Mouse (Mus musculus) embryonic facial prominence, embryonic 13.5 days (tissue): ENCODE results near the gene Aamp. TPM values are rescaled to one million over a fixed set of nuclear protein-coding genes. Genes with fewer than 3 reads are reported as not detected.
"Not testable (repeated sequence)": the region's sequence is repeated elsewhere in the genome, so short reads cannot be mapped to it uniquely, and the experiment has no call there.

ENCODE experiments used
- ATAC-seq: fragments of 200-750 bp; cut with Nextera tagmentation; 2 replicates; pipeline ENCODE4 v1.8.0; 2017; ENCODE audit warnings: low read depth; ENCODE audit not compliant: insufficient number of reproducible peaks, insufficient read depth, low FRiP score, low TSS enrichment
- H3K27ac ChIP-seq: fragments of 300-500 bp; sonication (generic); 2 replicates; pipeline ENCODE4 v1.5.1; 2015; ENCODE audit warnings: moderate library complexity, mild to moderate bottlenecking, inconsistent platforms
- H3K27me3 ChIP-seq: fragments of 300-500 bp; sonication (generic); 2 replicates; pipeline ENCODE4 v1.6.1; 2015; ENCODE audit warnings: mild to moderate bottlenecking, inconsistent platforms
- H3K36me3 ChIP-seq: fragments of 300-500 bp; sonication (generic); 2 replicates; pipeline ENCODE4 v1.6.1; 2015; ENCODE audit warnings: mild to moderate bottlenecking, inconsistent platforms
- H3K4me1 ChIP-seq: fragments of 300-500 bp; sonication (generic); 2 replicates; pipeline ENCODE4 v1.6.1; 2015; ENCODE audit warnings: inconsistent platforms
- H3K4me2 ChIP-seq: fragments of 300-500 bp; sonication (generic); 2 replicates; pipeline ENCODE4 v1.6.1; 2015; ENCODE audit warnings: moderate library complexity, mild to moderate bottlenecking, inconsistent platforms
- H3K4me3 ChIP-seq: fragments of 300-500 bp; sonication (generic); 2 replicates; pipeline ENCODE4 v1.5.1; 2015; ENCODE audit warnings: mild to moderate bottlenecking, inconsistent platforms
- H3K9ac ChIP-seq: fragments of 300-500 bp; sonication (generic); 2 replicates; pipeline ENCODE4 v1.6.1; 2015; ENCODE audit warnings: mild to moderate bottlenecking, inconsistent platforms
- H3K9me3 ChIP-seq: fragments of 300-500 bp; sonication (generic); 2 replicates; pipeline ENCODE4 v1.6.1; 2016; ENCODE audit warnings: inconsistent platforms
- WGBS: fragments of 180-500 bp; shearing (Covaris S2); methylation state at CpG from one replicate; pipeline ENCODE4 v1.1.7; 2015; ENCODE audit warnings: mixed read lengths; 5-methylcytosine and 5-hydroxymethylcytosine counted together
- polyA plus RNA-seq: library from polyadenylated mRNA; unstranded; fragments of >200 nt; fragmentation: Nextera tagmentation; extraction: Ambion mirVana; gene quantifications from 2 replicates; pipeline ENCODE4 v1.2.1, GENCODE M21; 2015

Aamp gene
- polyA plus RNA-seq, 1 experiment from 2014 or later: 224 TPM

DNA sequence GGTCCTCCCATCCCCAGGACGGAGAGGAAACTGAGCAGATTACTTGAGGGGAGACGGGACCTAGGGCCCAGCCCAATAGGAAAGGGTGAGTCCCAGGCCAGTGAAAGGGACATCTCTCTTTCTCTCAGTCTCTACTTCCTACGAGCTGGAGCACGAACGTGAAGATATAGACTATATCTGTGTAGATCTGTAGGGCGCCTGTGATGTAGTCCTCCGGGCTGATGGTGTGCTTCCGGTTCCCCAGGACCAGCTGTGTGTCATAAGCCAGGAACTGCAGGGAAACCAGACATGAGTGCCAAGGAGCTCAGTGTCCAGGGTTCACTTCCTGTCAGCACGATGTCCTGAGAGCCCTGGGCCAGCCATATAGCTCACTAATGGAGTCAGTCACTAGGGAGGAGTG is 4.7 kb upstream of the Aamp start:
- H3K4me2 ChIP-seq: no peak overlapping the region

DNA sequence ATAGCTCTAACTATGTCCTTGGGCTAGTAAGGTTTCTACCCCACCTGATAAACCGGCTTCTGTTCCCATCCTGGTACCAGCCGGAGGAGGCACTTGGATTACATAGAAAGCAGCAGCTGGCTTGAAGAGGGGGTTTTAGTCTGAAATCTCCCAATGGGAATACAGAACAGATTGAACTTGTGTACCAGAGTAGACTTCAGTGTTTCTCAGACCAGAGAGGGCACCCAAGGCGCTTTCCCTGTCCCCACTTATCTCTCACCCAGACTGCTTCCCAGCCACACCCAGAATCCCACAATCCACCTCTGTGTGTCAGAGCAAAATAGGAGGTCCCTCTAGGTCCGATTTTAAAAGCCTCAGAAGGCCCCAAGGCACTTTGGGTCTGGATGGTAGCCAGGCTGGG is 3.8 kb upstream of the Aamp start:
- Histone ChIP-seq H3K27ac (no peak overlapping the region), H3K9me3 (no peaks in the 10 kb centered on the region), H3K4me2 (no peak overlapping the region), H3K9ac (no peak overlapping the region), H3K4me3 (no peak overlapping the region), H3K4me1 (peaks cover 19% of the 10 kb centered on the region), H3K27me3 (no peaks in the 10 kb centered on the region), H3K36me3 (peaks cover 57% of the 10 kb centered on the region)
- no peak for ATAC-seq
- WGBS: 76% methylated on average over 4 of the region's 4 CpGs

More for the DNA sequence above, 4.7 kb upstream of the Aamp start:
- Histone ChIP-seq H3K36me3 (peaks cover 66% of the 10 kb centered on the region), H3K9ac (no peak overlapping the region), H3K27me3 (no peaks in the 10 kb centered on the region), H3K4me1 (peaks cover 15% of the 10 kb centered on the region), H3K4me3 (no peak overlapping the region), H3K27ac (no peak overlapping the region), H3K9me3 (no peaks in the 10 kb centered on the region)
- 85% methylated on average over 9 of the region's 9 CpGs for WGBS
- no peak for ATAC-seq

DNA sequence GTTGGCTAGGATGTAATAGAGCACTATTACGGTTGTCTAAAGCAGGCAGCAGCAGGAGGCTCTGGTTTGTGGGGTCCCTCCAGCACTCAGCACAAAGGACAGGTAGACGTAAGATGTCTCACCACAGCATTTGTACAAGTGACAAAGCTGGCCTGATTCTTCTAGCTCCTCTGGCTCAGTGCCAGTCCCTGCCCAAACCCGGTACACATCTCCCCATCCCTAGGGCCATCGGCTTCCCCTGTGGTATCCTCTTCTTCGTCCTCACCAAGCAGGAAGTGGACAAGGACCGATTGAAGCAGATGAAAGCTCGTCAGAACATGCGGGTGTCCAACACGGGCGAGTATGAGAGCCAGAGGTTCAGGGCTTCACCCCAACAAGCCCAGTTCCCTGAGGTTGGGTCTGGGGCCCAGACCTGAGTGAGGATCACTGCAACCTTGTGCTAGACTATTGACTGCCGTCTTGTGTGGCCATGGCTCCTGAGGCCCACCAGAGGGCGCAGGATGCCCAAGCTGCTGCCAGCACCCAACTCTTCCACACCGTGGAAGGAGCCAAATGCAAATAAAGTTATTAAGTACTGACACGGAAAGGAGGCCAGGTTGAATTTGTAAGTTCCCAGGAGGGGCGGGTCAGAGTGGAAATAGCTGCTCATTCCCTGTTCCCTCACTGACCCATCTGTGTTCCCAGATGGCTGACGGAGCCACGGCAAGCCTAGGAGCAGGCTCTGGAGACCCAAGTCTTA is 2.5 kb upstream of the Aamp start:
- Histone ChIP-seq H3K36me3 (peaks cover 57% of the 10 kb centered on the region), H3K4me1 (peaks cover 27% of the 10 kb centered on the region)
- 56% methylated on average over 16 of the region's 17 CpGs for WGBS
- not testable (repeated sequence) for H3K9ac ChIP-seq, H3K27ac ChIP-seq, ATAC-seq, H3K27me3 ChIP-seq, H3K4me2 ChIP-seq, H3K9me3 ChIP-seq, H3K4me3 ChIP-seq

DNA sequence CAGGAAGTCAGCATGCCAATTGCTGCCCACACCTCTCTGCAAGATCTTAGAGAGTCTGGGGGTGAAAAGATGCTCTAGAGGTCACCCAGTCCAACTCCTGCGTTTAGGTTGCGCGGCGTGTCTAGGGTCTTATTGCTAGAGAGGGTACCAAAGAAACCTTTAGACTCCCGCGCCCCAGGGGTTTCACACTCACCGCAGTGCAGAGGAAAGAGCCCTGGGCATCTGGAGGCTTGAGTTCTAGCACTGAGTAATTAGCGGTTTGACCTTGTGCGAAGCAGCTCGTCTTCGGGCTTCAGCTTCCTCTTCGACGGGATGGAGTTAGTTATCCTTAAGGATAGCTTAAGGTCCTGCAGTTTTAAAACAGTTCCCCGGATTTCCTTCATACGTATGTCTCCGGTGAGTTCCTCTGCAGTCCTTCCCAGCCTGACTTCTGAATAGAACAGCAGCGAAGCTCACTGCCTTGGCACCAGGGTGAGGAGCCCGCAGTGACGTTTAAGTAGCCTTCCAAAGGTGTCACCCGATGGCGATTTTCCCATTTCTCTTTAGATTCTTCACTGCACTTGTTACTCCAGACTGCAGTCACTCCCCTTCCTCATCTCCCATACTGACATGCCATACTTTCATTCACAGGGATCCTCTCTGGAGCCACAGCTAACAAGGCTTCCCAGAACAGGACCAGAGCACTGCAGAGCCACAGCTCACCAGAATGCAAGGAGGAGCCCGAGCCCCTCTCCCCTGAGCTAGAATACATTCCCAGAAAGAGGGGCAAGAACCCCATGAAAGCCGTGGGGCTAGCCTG is 873 bp upstream of the Aamp start:
- WGBS: 4% methylated on average over 23 of the region's 23 CpGs
- no peak for ATAC-seq
- H3K4me3 ChIP-seq: peak overlapping the region; percentile 80
- H3K27me3 ChIP-seq: no peaks in the 10 kb centered on the region
- H3K4me2 ChIP-seq: peak overlapping the region; percentile 79
- peaks cover 27% of the 10 kb centered on the region for H3K4me1 ChIP-seq
- no peak overlapping the region for H3K27ac ChIP-seq
- H3K36me3 ChIP-seq: peaks cover 58% of the 10 kb centered on the region
- H3K9ac ChIP-seq: peak overlapping the region; percentile 90
- no peaks in the 10 kb centered on the region for H3K9me3 ChIP-seq

DNA sequence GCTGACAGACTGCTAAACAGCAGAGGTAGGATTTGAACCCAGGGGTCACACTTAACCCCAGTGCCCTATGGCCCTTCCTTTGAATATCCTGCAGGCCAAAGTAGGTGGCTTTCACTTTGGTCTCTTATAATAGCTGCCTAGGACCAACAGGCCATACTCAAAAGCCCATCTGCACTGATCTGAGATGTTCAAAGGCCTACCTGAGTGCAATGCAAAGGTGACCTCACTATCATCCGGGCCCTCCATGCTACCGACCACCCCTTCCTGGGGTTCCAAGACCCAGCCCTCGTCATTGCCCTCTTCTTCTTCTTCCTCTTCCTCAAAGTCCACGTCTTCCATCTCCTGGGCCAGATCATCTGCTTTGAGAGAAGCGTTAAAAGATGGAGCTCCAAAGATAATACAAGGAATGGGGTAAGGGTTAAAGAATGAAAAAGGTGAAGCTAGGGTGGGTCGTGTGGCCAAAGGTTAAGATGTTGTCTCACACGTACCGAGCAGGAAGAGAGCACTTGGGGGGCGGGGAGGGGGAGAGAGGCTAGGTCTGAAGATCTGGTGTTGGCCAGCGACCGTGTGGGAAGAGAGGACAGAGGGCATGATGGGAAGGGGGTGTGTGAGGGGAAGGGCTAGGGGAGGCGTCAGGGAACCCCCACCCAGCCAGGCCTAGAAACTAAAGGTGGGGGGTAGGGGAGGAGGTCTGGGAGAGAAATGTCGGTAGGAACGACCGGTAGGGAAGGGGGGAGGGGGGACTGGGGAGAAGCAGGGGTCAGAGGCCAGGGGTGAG is 663 bp downstream of the Aamp start:
- Histone ChIP-seq H3K4me2 (peak overlapping the region; percentile 89), H3K9me3 (no peaks in the 10 kb centered on the region), H3K36me3 (peaks cover 58% of the 10 kb centered on the region), H3K27ac (peak overlapping the region; percentile 82), H3K27me3 (no peaks in the 10 kb centered on the region), H3K9ac (peak overlapping the region; percentile 90), H3K4me3 (peak overlapping the region; percentile 80), H3K4me1 (peaks cover 27% of the 10 kb centered on the region)
- WGBS: 13% methylated on average over 15 of the region's 15 CpGs
- ATAC-seq: peak; percentile 44

DNA sequence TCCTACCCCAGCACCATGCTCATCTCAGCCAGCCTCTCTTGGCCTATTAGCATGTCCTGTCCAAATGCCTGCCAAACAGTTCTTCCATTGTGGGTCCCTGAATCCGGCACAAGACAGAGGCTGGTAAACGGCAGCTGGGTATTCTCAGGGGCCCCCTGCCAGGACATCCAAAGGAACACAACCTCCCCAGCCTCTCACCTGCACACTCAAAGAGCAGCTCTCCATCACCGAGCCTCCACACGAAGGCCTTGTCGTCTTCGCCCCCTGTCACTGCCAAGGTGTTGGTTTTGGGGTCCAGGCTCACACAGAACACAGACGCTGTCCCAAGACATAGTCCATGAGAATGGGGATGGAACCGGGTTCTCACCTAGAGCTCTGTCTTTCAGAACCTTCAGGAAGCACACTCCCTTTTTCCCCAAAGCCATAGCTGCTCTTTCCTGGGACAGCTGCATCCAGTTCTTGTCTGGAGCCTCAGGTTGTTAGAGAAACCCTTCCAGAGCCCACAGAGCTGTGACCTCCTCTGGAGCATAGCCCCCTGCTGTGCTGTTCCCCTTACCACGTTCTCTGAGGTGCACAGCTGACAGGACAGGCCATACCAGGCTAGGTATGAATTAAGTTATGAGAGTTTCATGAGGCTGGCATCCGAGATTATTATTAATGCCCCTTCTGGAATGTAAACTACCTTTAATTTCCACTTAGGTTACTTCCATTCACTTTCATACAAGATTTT is 1.5 kb downstream of the Aamp start:
- H3K27me3 ChIP-seq: no peaks in the 10 kb centered on the region
- H3K4me3 ChIP-seq: no peak overlapping the region
- peaks cover 25% of the 10 kb centered on the region for H3K4me1 ChIP-seq
- no peaks in the 10 kb centered on the region for H3K9me3 ChIP-seq
- no peak for ATAC-seq
- peak overlapping the region; percentile 89 for H3K4me2 ChIP-seq
- WGBS: 88% methylated on average over 10 of the region's 10 CpGs
- peaks cover 55% of the 10 kb centered on the region for H3K36me3 ChIP-seq
- H3K27ac ChIP-seq: no peak overlapping the region
- H3K9ac ChIP-seq: no peak overlapping the region

DNA sequence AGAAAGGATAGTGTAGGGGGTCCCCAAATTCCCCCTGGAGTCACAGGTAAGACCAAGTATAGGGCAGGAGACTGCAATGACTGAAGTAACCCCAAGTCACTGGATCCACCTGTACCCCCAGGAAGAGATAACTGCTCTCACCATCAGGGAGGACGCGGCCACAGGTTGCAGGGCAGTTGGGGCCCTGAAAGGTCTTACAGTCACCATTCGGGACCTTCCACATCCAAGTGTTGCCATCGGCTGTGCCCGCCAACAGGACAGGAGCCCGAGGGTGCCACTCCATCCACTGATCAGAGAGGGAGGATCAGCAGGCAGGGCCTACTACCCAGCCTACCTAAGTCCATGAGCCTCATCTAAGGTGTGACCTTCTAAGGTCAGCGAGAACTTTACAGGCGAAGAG is 2.7 kb downstream of the Aamp start:
- H3K4me2 ChIP-seq: no peak overlapping the region
- WGBS: 97% methylated on average over 8 of the region's 8 CpGs
- no peak overlapping the region for H3K27ac ChIP-seq
- peaks cover 49% of the 10 kb centered on the region for H3K36me3 ChIP-seq
- no peaks in the 10 kb centered on the region for H3K9me3 ChIP-seq
- H3K4me1 ChIP-seq: peaks cover 29% of the 10 kb centered on the region
- H3K4me3 ChIP-seq: no peak overlapping the region
- ATAC-seq: no peak
- no peaks in the 10 kb centered on the region for H3K27me3 ChIP-seq
- 0 out of 2 replicates have a peak overlapping the region, but pooled peaks have one; percentile 11 for H3K9ac ChIP-seq

DNA sequence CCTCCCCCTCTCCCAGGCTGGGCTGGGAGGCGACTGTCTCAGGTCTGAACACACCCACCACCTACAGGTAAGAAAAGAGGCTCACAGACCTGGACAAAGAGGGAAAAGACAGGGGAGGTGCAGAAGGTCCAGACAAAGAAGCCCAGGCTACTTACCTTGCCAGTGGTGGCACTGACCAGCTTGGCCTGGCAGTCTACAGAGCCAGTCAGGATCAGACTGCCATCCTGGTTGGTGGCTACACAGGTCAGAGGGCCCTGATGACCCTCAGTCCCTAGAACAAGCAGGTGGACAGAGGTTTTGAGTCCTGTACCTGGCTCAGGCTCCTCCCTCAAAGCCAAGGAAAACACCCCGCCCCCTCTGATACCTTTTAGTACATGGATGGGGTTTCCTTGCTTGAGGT is 3.2 kb downstream of the Aamp start:
- Histone ChIP-seq H3K9me3 (no peaks in the 10 kb centered on the region), H3K27ac (no peak overlapping the region), H3K4me3 (no peak overlapping the region), H3K27me3 (no peaks in the 10 kb centered on the region), H3K4me1 (peaks cover 27% of the 10 kb centered on the region), H3K36me3 (peaks cover 49% of the 10 kb centered on the region), H3K4me2 (no peak overlapping the region), H3K9ac (0 out of 2 replicates have a peak overlapping the region, but pooled peaks have one; percentile 7)
- ATAC-seq: no peak
- WGBS: 88% methylated on average over 2 of the region's 2 CpGs

DNA sequence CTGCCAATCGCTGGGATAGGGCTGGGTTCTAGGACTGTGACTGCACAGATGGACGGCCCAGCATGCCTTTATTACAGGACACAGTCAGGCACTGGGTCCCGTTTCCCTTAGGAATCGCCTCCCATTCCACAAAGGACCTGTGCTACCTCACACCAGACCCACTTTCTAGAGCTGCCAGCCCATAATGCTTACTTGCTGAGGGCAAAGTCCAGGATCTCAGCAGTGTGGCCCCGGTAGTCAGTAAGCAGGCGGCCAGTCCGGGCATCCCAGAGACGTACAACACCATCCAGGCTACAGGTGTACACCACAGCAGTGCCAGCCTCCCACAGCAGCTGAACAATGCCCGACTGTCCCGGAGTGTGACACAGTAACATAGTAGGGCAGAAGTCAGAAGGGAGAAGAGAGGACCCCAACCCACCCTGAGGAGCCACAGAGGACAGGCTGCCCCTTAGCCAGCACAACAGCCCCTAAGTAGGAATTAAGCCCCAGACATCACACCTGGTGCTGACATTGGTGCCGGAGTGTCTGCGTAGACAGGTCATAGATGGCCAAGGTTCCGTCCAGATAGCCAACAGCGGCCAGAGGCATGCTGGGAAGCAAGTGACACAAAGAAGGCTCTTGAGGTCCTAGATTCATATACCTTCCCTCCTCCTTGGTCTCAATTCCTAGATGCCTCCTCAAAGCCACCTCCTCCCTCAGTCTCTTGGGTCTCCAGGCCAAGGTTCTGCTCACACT is 3.8 kb downstream of the Aamp start:
- Histone ChIP-seq H3K27ac (no peak overlapping the region), H3K27me3 (no peaks in the 10 kb centered on the region), H3K4me3 (no peak overlapping the region), H3K9ac (0 out of 2 replicates have a peak overlapping the region, but pooled peaks have one; percentile 7), H3K4me1 (peaks cover 21% of the 10 kb centered on the region), H3K4me2 (no peak overlapping the region), H3K36me3 (peaks cover 49% of the 10 kb centered on the region), H3K9me3 (no peaks in the 10 kb centered on the region)
- no peak for ATAC-seq
- WGBS: 90% methylated on average over 14 of the region's 14 CpGs

DNA sequence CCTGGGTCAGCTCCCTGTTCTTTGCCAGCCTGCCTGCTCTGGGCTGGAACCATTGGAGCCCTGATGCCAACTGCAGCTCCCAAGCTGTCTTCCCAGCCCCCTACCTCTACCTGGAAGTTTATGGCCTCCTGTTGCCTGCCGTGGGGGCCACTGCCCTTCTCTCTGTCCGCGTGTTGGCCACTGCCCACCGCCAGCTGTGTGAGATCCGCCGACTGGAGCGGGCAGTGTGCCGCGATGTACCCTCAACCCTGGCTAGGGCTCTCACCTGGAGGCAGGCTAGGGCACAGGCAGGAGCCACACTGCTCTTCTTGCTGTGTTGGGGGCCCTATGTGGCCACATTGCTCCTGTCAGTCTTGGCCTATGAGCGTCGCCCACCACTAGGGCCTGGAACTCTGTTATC is 5.5 kb downstream of the Aamp start:
- H3K36me3 ChIP-seq: peaks cover 49% of the 10 kb centered on the region
- no peak overlapping the region for H3K4me2 ChIP-seq
- peaks cover 30% of the 10 kb centered on the region for H3K4me1 ChIP-seq
- no peak overlapping the region for H3K4me3 ChIP-seq
- WGBS: 88% methylated on average over 11 of the region's 11 CpGs
- no peaks in the 10 kb centered on the region for H3K27me3 ChIP-seq
- no peak overlapping the region for H3K27ac ChIP-seq
- ATAC-seq: no peak
- no peaks in the 10 kb centered on the region for H3K9me3 ChIP-seq
- H3K9ac ChIP-seq: no peak overlapping the region
